Mouse (Mus musculus): ENCODE data around the gene Metap2.

GRCm38 (mm10) chr10:93897043-93897646 is at the start of gene Metap2:
- TF ChIP-seq ZC3H11A (IDR thresholded peaks at IDR 0.05; ENCODE audit: borderline replicate concordance, low read depth, low read length) (no peak), CHD2 (IDR thresholded peaks at IDR 0.05; ENCODE audit: low read depth, low read length) (no peak), ZNF384 (IDR thresholded peaks at IDR 0.05; ENCODE audit: low read depth, low read length) (no peak), MAFK (IDR thresholded peaks at IDR 0.05; ENCODE audit: insufficient read depth, low read depth, low read length) (no peak), HCFC1 (IDR thresholded peaks at IDR 0.05; ENCODE audit: borderline replicate concordance, insufficient read depth, low read length) (no peak)

All from ES-E14 (cell line).